Mouse (Mus musculus) forebrain, embryonic 14.5 days (tissue): ENCODE data around the gene Hdac7. TPM values are rescaled to one million over a fixed set of nuclear protein-coding genes. Genes with fewer than 3 reads are reported as not detected.

ENCODE experiments used
- ATAC-seq: fragments of 200-750 bp; cut with Nextera tagmentation; 2 replicates; pipeline ENCODE4 v1.8.0; 2017; ENCODE audit warnings: mild to moderate bottlenecking, moderate library complexity
- DNase-seq: peaks from one replicate; pipeline ENCODE4 v3.0.0-alpha.2; 2015; ENCODE audit warnings: low spot score
- H3K27ac ChIP-seq: fragments of 300-500 bp; sonication (generic); 2 replicates; pipeline ENCODE4 v1.5.1; 2014; ENCODE audit warnings: low read depth, mild to moderate bottlenecking, control low read depth, low read length, moderate library complexity
- H3K27me3 ChIP-seq: fragments of 300-500 bp; sonication (generic); replicated peaks from 2 replicates; pipeline ENCODE4 v1.6.1; 2014; ENCODE audit warnings: low read length, control low read depth, mixed read lengths; ENCODE audit not compliant: control insufficient read depth, insufficient read depth
- H3K36me3 ChIP-seq: fragments of 300-500 bp; sonication (generic); 2 replicates; pipeline ENCODE4 v1.6.1; 2014; ENCODE audit warnings: low read length, control low read depth; ENCODE audit not compliant: control insufficient read depth, insufficient read depth
- H3K4me1 ChIP-seq: fragments of 300-500 bp; sonication (generic); 2 replicates; pipeline ENCODE4 v1.6.1; 2014; ENCODE audit warnings: antibody characterized with exemption, low read length, control low read depth; ENCODE audit not compliant: control insufficient read depth, insufficient read depth
- H3K4me2 ChIP-seq: fragments of 300-500 bp; sonication (generic); 2 replicates; pipeline ENCODE4 v1.6.1; 2014; ENCODE audit warnings: mild to moderate bottlenecking, control low read depth, low read length
- H3K4me3 ChIP-seq: fragments of 300-500 bp; sonication (generic); 2 replicates; pipeline ENCODE4 v1.5.1; 2014; ENCODE audit warnings: low read depth, low read length, control low read depth
- H3K9ac ChIP-seq: fragments of 300-500 bp; sonication (generic); 2 replicates; pipeline ENCODE4 v1.6.1; 2014; ENCODE audit warnings: mild to moderate bottlenecking, low read length, control low read depth, moderate library complexity
- H3K9me3 ChIP-seq: fragments of 300-500 bp; sonication (generic); replicated peaks from 2 replicates; pipeline ENCODE4 v1.6.1; 2016; ENCODE audit warnings: low read length, control low read depth, mixed read lengths; ENCODE audit not compliant: control insufficient read depth
- WGBS: fragments of 180-500 bp; shearing (Covaris S2); extraction: QIAGEN DNeasy Blood & Tissue Kit; methylation state at CpG from one replicate; pipeline ENCODE4 v1.1.7; 2014; 5-methylcytosine and 5-hydroxymethylcytosine counted together
- polyA plus RNA-seq: library from polyadenylated mRNA; unstranded; fragments of >200 nt; fragmentation: Nextera tagmentation; extraction: Ambion mirVana; gene quantifications from 2 replicates; pipeline ENCODE4 v1.2.1, GENCODE M21; 2014

Gene Hdac7
- polyA plus RNA-seq, 1 experiment from 2014 or later: 19.5 TPM

- DNase-seq (no peak), ATAC-seq (no peak)
- Histone ChIP-seq H3K4me3 (no peak overlapping the region), H3K4me2 (no peak overlapping the region), H3K9me3 (no peaks in the 10 kb centered on the region), H3K9ac (no peak overlapping the region), H3K27me3 (no peaks in the 10 kb centered on the region), H3K36me3 (no peaks in the 10 kb centered on the region), H3K27ac (no peak overlapping the region), H3K4me1 (no peaks in the 10 kb centered on the region)
- 35% methylated on average over 14 of the region's 14 CpGs for WGBS
Observed at GRCm38 (mm10) chr15:97862881-97863493, 18.7 kb upstream of the Hdac7 start.

- Histone ChIP-seq H3K4me1 (no peaks in the 10 kb centered on the region), H3K9me3 (no peaks in the 10 kb centered on the region), H3K9ac (no peak overlapping the region), H3K27ac (no peak overlapping the region), H3K27me3 (no peaks in the 10 kb centered on the region), H3K4me3 (no peak overlapping the region), H3K4me2 (no peak overlapping the region), H3K36me3 (no peaks in the 10 kb centered on the region)
- WGBS: 82% methylated on average over 3 of the region's 3 CpGs
- DNase-seq (no peak), ATAC-seq (no peak)
Observed at GRCm38 (mm10) chr15:97860353-97860752, 16.1 kb upstream of the Hdac7 start.

GRCm38 (mm10) chr15:97858431-97858830 is 14.1 kb upstream of the Hdac7 start:
- Histone ChIP-seq H3K4me1 (no peaks in the 10 kb centered on the region), H3K9me3 (no peaks in the 10 kb centered on the region), H3K27me3 (no peaks in the 10 kb centered on the region), H3K4me2 (no peak overlapping the region), H3K27ac (no peak overlapping the region), H3K36me3 (no peaks in the 10 kb centered on the region), H3K9ac (no peak overlapping the region), H3K4me3 (no peak overlapping the region)
- DNase-seq: no peak
- no peak for ATAC-seq
- 84% methylated on average over 4 of the region's 4 CpGs for WGBS

- Histone ChIP-seq H3K4me2 (no peak overlapping the region), H3K27me3 (no peaks in the 10 kb centered on the region), H3K9ac (no peak overlapping the region), H3K27ac (no peak overlapping the region), H3K36me3 (no peaks in the 10 kb centered on the region), H3K9me3 (no peaks in the 10 kb centered on the region), H3K4me3 (no peak overlapping the region), H3K4me1 (no peaks in the 10 kb centered on the region)
- DNase-seq (no peak), ATAC-seq (no peak)
- 72% methylated on average over 6 of the region's 6 CpGs for WGBS
Observed at GRCm38 (mm10) chr15:97854551-97854950, 10.2 kb upstream of the Hdac7 start.

GRCm38 (mm10) chr15:97854059-97854458 is 9.8 kb upstream of the Hdac7 start:
- H3K27me3 ChIP-seq: no peaks in the 10 kb centered on the region
- H3K4me2 ChIP-seq: no peak overlapping the region
- no peak overlapping the region for H3K9ac ChIP-seq
- no peaks in the 10 kb centered on the region for H3K4me1 ChIP-seq
- no peak overlapping the region for H3K27ac ChIP-seq
- H3K36me3 ChIP-seq: no peaks in the 10 kb centered on the region
- H3K4me3 ChIP-seq: no peak overlapping the region
- WGBS: 46% methylated on average over 8 of the region's 8 CpGs
- no peaks in the 10 kb centered on the region for H3K9me3 ChIP-seq
- ATAC-seq (no peak), DNase-seq (no peak)

- H3K4me2 ChIP-seq: no peak overlapping the region
- no peaks in the 10 kb centered on the region for H3K4me1 ChIP-seq
- no peak overlapping the region for H3K27ac ChIP-seq
- no peak overlapping the region for H3K4me3 ChIP-seq
- no peaks in the 10 kb centered on the region for H3K36me3 ChIP-seq
- 85% methylated on average over 3 of the region's 3 CpGs for WGBS
- ATAC-seq: no peak
- no peak overlapping the region for H3K9ac ChIP-seq
- no peak for DNase-seq
- no peaks in the 10 kb centered on the region for H3K27me3 ChIP-seq
- H3K9me3 ChIP-seq: no peaks in the 10 kb centered on the region
Observed at GRCm38 (mm10) chr15:97852291-97852690, 8.0 kb upstream of the Hdac7 start.

- no peak for ATAC-seq
- H3K27ac ChIP-seq: no peak overlapping the region
- no peaks in the 10 kb centered on the region for H3K36me3 ChIP-seq
- DNase-seq: no peak
- H3K4me3 ChIP-seq: no peak overlapping the region
- no peak overlapping the region for H3K4me2 ChIP-seq
- no peaks in the 10 kb centered on the region for H3K4me1 ChIP-seq
- H3K9ac ChIP-seq: no peak overlapping the region
- H3K27me3 ChIP-seq: no peaks in the 10 kb centered on the region
- no peaks in the 10 kb centered on the region for H3K9me3 ChIP-seq
- 87% methylated on average over 5 of the region's 5 CpGs for WGBS
Observed at GRCm38 (mm10) chr15:97851011-97851410, 6.7 kb upstream of the Hdac7 start.

- no peak overlapping the region for H3K27ac ChIP-seq
- no peak overlapping the region for H3K4me2 ChIP-seq
- WGBS: 21% methylated on average over 2 of the region's 2 CpGs
- H3K9ac ChIP-seq: no peak overlapping the region
- H3K36me3 ChIP-seq: no peaks in the 10 kb centered on the region
- H3K4me1 ChIP-seq: no peaks in the 10 kb centered on the region
- H3K4me3 ChIP-seq: no peak overlapping the region
- DNase-seq (peak; percentile 47), ATAC-seq (no peak)
- H3K27me3 ChIP-seq: no peaks in the 10 kb centered on the region
- no peaks in the 10 kb centered on the region for H3K9me3 ChIP-seq
Observed at GRCm38 (mm10) chr15:97850441-97850840, 6.1 kb upstream of the Hdac7 start.

GRCm38 (mm10) chr15:97849116-97849911 is 5.0 kb upstream of the Hdac7 start:
- H3K4me2 ChIP-seq: peak overlapping the region; percentile 59
- ATAC-seq (peak; percentile 79), DNase-seq (peak; percentile 96)
- no peaks in the 10 kb centered on the region for H3K9me3 ChIP-seq
- H3K27ac ChIP-seq: no peak overlapping the region
- peak overlapping the region; percentile 27 for H3K4me3 ChIP-seq
- H3K27me3 ChIP-seq: no peaks in the 10 kb centered on the region
- no peaks in the 10 kb centered on the region for H3K4me1 ChIP-seq
- H3K36me3 ChIP-seq: no peaks in the 10 kb centered on the region
- WGBS: 8% methylated on average over 19 of the region's 19 CpGs
- peak overlapping the region; percentile 46 for H3K9ac ChIP-seq
